Mouse (Mus musculus) heart, adult 2 months (tissue): ENCODE results near the gene Micu1.

Experiments used
- CTCF ChIP-seq: fragments of 200-600 bp; IDR thresholded peaks from 2 replicates; pipeline ENCODE4 v1.8.1; 2022; ENCODE audit warnings: antibody characterized with exemption, mild to moderate bottlenecking, moderate library complexity
- EP300 ChIP-seq: fragments of 200-500 bp; IDR thresholded peaks from 2 replicates; pipeline ENCODE4 v1.6.1; 2011; ENCODE audit warnings: low read depth, low read length, control low read depth; ENCODE audit not compliant: insufficient read depth

DNA sequence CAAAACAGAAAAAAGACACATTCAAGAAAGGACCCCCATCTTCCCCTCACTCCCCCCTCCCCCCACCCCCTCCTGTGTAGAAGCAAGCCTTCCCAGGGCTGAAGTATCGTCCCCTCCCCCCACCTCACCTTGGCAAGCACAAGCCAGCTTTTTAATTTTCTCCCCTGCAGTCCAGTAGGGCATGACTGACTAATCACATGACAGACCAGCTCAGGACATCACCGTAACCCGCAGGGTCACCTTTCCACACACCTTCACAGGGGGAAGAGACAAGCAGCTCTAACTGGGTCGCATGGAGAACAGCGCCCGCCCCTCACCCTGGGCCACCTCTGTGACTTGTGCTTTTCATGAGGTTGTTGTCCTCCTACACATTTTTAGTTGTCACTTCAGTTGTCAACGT, 147.1 kb downstream of the Micu1 start:
- TF ChIP-seq CTCF, result no peak
- TF ChIP-seq EP300, result no peak
